In genomic region chr12:112961428-112961827, GRCm38 (mm10) we compare ENCODE assay signal across 10 mouse cellular contexts. TPM values are rescaled to one million over a fixed set of nuclear protein-coding genes. Genes with fewer than 3 reads are reported as not detected.
DNase-seq lines count a peak whose midpoint lies in the region; TF ChIP-seq lines count a peak whose summit lies in the region.
"Had no signal": no experiment of that assay in that cellular context is flagged by ENCODE, and none has a peak within 500 bp of the region (broad histone marks: within the 10 kb centered on the region; RNA-seq: fewer than 3 reads in every experiment).

No protein-coding gene starts in this region.

- no peak for TF ChIP-seq CTCF in kidney, adult 2 months (conservative IDR thresholded peaks at IDR 0.05; ENCODE audit: insufficient read depth, insufficient read length, low read depth, low read length)

- no peak for TF ChIP-seq POLR2A in kidney, adult 2 months (IDR thresholded peaks at IDR 0.05; ENCODE audit: low read depth, low read length)

- no peak for DNase-seq in kidney, adult 2 months
- DNase-seq in kidney, adult 18-20 months: no peak
- peak; percentile 55 for DNase-seq in adipocyte (ENCODE audit: low spot score)
- DNase-seq in cerebellum, adult 11-12 months: peak; percentile 84
- DNase-seq in gastrocnemius, postnatal 14 days: peak; percentile 82
- DNase-seq in retina, embryonic 14.5 days (ENCODE audit: low spot score): no peak
- no peak for DNase-seq in adrenal gland, postnatal 4 days (ENCODE audit: low spot score in 2 of 2)
- DNase-seq in adrenal gland, adult 8-10 months: no peak
- DNase-seq: layer of hippocampus, postnatal 36 days; spleen, adult 18-20 months had no signal

- H3K36me3 ChIP-seq in kidney, adult 2 months (ENCODE audit: control insufficient read depth, insufficient read depth, low read length): peaks cover 7% of the 10 kb centered on the region

- WGBS in kidney, adult 2 months: 67% methylated on average over 7 of the region's 7 CpGs

- intact Hi-C loops in gastrocnemius, postnatal 14 days (cut with DNase I; ENCODE audit: low total_unique reads): no loop called here

- H3K4me1 ChIP-seq in kidney, adult 2 months (ENCODE audit: control insufficient read depth, insufficient read depth, low read length): no peaks in the 10 kb centered on the region

- H3K27ac ChIP-seq in kidney, adult 2 months (ENCODE audit: insufficient read depth, low read depth, low read length): 0 out of 2 replicates have a peak overlapping the region, but pooled peaks have one; percentile 4

- no peak overlapping the region for H3K4me3 ChIP-seq in kidney, adult 2 months (ENCODE audit: insufficient read depth, low read depth, low read length)

- H3K27me3 ChIP-seq in kidney, adult 2 months (replicated peaks; ENCODE audit: control insufficient read depth, insufficient read depth, low read length): no peaks in the 10 kb centered on the region

RNA-seq across cellular contexts. Expression of gene Btbd6, which starts 14.9 kb away (rescaled TPM):
- polyA plus RNA-seq in kidney, adult 2 months (2012; rRNA removed): 31.8 and 45.2 TPM in 2 replicates
- 10 to 100 TPM in 1 of 2 experiments, 1 to 10 TPM in 1; 7.3 to 10.2 TPM for total RNA-seq in gastrocnemius, postnatal 14 days (2021)
- 10 to 100 TPM; 27.1 to 29.2 TPM for total RNA-seq in adrenal gland, postnatal 4 days (2021)
- total RNA-seq in adrenal gland, adult 8-10 months (2022): 10 to 100 TPM; 21.5 to 30.9 (median 24.2) TPM

RNA-seq across cellular contexts. Expression of gene Nudt14, which starts 19.5 kb away (rescaled TPM):
- polyA plus RNA-seq in kidney, adult 2 months (2012; rRNA removed): 66.1 and 73.0 TPM in 2 replicates
- total RNA-seq in gastrocnemius, postnatal 14 days (2021): 10 to 100 TPM; 14.8 to 17.5 TPM
- 10 to 100 TPM; 42.1 to 46.3 TPM for total RNA-seq in adrenal gland, postnatal 4 days (2021)
- 10 to 100 TPM; 29.3 to 45.0 (median 36.1) TPM for total RNA-seq in adrenal gland, adult 8-10 months (2022)

RNA-seq across cellular contexts. Expression of gene Jag2, which starts 31.9 kb away (rescaled TPM):
- polyA plus RNA-seq in kidney, adult 2 months (2012; rRNA removed): 10.1 and 10.6 TPM in 2 replicates
- 10 to 100 TPM; 24.2 to 25.5 TPM for total RNA-seq in gastrocnemius, postnatal 14 days (2021)
- 10 to 100 TPM; 15.2 to 18.3 TPM for total RNA-seq in adrenal gland, postnatal 4 days (2021)
- 10 to 100 TPM in 1 of 4 experiments, 1 to 10 TPM in 3; 3.7 to 10.1 (median 6.6) TPM for total RNA-seq in adrenal gland, adult 8-10 months (2022)

RNA-seq across cellular contexts. Expression of gene Brf1, which starts 39.1 kb away (rescaled TPM):
- 44.8 and 53.0 TPM in 2 replicates for polyA plus RNA-seq in kidney, adult 2 months (2012; rRNA removed)
- total RNA-seq in gastrocnemius, postnatal 14 days (2021): 10 to 100 TPM; 21.4 to 22.7 TPM
- 10 to 100 TPM; 81.9 to 82.9 TPM for total RNA-seq in adrenal gland, postnatal 4 days (2021)
- 10 to 100 TPM; 49.6 to 86.9 (median 68.3) TPM for total RNA-seq in adrenal gland, adult 8-10 months (2022)

RNA-seq across cellular contexts. Expression of gene Pacs2, which starts 52.9 kb away (rescaled TPM):
- polyA plus RNA-seq in kidney, adult 2 months (2012; rRNA removed): 42.4 and 47.8 TPM in 2 replicates
- 10 to 100 TPM; 31.9 to 41.4 TPM for total RNA-seq in gastrocnemius, postnatal 14 days (2021)
- total RNA-seq in adrenal gland, postnatal 4 days (2021): 10 to 100 TPM; 46.0 to 50.4 TPM
- 10 to 100 TPM; 42.2 to 60.4 (median 53.7) TPM for total RNA-seq in adrenal gland, adult 8-10 months (2022)

Comparison
In these comparisons a context has a peak if more than half of its experiments do, and no peak if none do; other contexts are left out.
1. DNase-seq: peak in adipocyte (single experiment), cerebellum, adult 11-12 months (single experiment) and gastrocnemius, postnatal 14 days (single experiment); none in kidney, adult 2 months (single experiment), kidney, adult 18-20 months (single experiment), retina, embryonic 14.5 days (single experiment), adrenal gland, postnatal 4 days (0 of 2) and adrenal gland, adult 8-10 months (single experiment).